Mouse (Mus musculus) heart, adult 8-10 months (tissue): Measurements from ENCODE around the gene Lbhd1. TPM values are rescaled to one million over a fixed set of nuclear protein-coding genes. Genes with fewer than 3 reads are reported as not detected.
"Not testable (repeated sequence)": the region's sequence is repeated elsewhere in the genome, so short reads cannot be mapped to it uniquely, and the experiment has no call there.

Source experiments
- DNase-seq: peaks from one replicate; pipeline ENCODE4 v3.0.0; 2022; ENCODE audit warnings: low spot score
- total RNA-seq, 4 experiments: library from RNA; stranded (reverse); gene quantifications; 2 replicates each; pipeline ENCODE4 v1.2.4; 2022

The Lbhd1 gene
- total RNA-seq, 4 experiments from 2014 or later: 1.8 to 6.1 (median 4.4) TPM

DNA sequence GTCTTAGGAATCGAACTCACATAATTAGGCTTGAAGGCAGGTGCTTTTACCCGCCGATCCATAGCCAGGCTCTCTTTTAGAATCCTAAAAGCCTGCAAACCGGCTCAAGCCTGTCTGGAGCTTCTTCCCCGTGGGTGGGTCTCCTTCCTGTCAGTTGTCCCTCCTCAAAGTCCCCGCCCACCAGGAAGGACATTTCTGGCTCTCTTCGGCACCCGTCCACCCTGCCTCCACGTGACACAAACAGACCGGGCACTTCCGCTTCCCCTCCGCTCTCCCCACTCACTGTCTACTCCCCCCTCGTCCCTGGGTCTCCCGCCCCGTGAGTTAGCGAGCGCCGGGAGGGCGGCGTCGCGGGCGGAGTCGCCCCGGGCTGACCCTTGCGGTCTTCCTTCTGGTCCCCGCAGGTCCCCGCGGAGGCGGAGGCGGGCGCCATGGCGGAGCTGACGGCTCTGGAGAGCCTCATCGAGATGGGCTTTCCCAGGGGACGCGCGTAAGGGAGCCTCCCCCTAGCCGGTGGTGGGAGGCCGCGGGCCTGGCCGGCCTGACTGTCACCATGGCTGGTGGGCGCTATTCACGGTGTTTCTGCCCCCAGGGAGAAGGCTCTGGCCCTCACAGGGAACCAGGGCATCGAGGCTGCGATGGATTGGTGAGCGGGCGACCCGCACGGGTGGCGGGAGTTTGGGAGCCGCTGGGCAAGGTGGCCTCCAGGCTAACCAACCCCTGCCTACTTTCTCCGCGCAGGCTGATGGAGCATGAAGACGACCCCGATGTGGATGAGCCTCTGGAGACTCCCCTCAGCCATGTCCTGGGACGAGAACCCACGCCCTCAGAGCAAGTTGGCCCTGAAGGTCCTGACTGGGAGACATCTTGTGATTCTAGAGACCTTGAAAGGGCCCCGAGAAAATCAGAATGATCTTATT, 12.0 kb upstream of the Lbhd1 start, which contains the start of gene Ubxn1:
TSS of gene Ubxn1 (plus strand) at position 230 of the 920 bp plus-strand sequence.
- DNase-seq: peak; percentile 99

DNA sequence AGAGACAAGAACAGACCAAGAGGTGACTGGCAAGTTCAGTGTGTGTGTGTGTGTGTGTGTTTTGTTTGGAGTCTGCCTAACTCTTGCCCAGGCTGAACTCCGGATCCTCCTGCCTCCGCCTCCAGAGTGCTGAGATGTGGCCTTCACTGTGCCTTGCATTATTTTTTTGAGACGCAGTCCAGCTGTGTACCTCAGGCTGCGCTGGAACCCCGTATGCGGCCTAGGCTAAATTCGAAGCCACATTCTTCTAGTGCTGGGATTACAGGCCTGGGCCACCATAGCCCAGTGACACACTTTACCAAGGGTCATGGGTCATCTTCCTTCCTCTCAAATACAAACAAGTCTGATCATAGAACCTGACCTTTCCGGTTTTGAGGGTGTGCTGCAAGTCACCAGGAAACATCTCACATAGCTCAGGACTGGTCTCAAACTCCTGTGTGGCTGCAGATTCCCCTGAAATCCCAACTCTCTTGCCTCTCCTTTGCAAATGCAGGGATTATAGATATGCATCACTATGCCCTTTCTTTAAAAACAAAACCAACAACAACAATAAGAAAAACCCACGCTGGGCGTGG, 11.2 kb upstream of the Lbhd1 start:
- no peak for DNase-seq

DNA sequence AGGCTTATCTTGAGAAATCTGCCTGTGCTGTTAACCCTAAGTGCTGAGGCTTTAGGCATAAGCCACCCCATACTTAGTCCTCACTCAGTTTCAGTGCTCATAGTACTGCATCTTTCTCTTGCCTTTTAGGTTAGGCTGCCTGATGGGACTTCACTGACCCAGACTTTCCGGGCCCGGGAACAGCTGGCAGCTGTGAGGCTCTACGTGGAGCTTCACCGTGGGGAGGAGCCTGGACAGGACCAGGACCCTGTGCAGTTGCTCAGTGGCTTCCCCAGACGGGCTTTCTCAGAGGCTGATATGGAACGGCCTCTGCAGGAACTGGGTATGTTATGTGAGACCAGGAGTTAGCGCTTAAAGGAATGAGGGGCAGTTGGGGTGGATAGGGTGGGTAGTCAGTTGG, 8.5 kb upstream of the Lbhd1 start:
- no peak for DNase-seq

- peak; percentile 91 for DNase-seq
Measured at GRCm38 (mm10) chr19:8880311-8881033, 3.1 kb upstream of the Lbhd1 start, which contains the start of gene Uqcc3. Gene Uqcc3 (minus strand): TSS chr19:8880923.

DNA sequence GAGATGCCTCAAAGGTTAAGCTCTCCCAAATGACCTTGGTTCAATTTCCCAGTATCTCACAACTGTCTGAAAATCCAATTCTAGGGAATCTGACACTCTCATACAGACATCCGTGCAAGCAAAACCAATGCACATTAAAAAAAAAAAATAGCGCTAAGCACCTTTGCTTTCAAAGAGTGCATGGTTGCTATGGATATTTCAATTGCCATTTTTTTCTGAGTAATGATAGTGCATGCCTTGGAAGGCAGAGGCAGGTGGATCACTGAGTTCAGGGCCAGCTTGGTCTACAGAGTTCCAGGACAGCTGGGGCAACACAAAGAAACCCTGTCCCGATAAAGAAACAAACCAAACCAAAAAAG, 2.5 kb upstream of the Lbhd1 start:
- DNase-seq: no peak

DNA sequence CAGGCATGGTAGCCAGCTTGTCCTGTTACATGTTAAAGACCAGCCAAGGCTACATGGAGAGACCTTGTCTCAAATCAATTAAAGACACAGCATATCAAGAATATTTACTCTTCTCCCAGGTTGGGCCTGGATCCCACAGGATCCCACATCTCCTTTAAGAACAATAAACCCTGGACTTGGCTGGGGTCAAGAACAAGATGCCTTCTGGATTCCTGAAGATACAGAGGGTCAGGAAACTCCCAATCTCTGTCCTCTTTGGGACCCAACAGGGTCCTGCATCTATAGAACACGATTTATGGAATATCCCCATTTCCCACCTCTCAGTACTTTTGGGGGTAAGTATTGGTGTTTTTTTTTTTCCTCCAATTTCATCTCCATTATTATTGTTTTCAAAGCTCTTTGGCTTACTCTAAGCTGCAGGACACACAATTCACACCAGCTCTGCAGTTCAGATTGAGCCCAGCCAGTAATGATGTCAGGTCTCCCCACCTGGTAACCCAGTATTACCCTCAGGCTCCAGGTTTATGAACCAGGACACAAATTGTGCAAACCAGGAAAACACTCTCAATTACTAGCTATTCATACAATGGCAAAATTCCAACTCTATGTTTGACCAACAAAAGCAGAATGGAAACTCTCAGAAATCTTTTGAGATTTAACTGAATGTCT, 3.5 kb downstream of the Lbhd1 start:
- DNase-seq: no peak

GRCm38 (mm10) chr19:8887585-8888463, 4.3 kb downstream of the Lbhd1 start:
- DNase-seq: no peak

DNA sequence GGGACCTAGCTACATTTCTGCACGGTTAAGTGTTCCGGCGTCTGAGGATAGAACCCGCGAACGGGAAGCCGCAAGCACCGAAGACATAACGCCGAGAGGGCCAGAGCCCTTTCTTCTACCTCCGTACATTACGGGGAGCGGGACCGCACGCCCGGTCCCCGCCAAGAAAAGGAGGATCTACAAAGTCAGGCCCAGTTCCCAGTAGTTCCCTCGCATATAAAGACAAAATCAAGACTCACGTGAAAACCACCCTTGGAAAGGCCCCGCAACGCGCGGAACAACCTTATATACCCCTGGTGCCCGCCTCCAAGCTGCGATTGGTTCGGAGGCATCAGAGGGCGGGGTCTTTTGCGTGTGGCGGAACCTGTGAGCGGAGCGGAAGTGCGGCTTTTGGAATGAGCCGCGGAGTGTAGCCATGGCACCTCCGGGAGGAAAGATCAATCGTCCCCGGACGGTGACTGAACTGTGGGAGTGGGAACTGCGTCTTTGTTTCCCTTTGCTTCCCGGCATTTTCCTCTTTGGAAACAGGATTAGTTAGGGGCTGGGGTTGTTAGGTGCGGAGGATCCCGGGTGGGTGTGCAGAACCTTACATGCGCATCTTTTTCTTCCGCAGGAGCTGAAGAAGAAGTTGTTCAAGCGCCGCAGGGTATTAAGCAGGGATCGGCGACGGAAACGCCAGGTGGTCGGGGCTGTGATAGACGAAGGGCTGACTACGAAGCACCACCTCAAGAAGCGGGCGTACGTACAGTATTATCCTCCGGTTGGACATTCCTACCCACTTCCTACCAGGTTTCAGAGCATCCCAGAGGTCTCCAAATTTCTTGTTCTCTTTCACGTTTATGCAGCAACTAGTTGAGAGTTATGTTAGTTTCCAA, 5.2 kb downstream of the Lbhd1 start, which contains the start of the genes 1810009A15Rik and Gm49416:
TSS of gene 1810009A15Rik (plus strand) at position 343 of the 875 bp plus-strand sequence.
TSS of gene Gm49416 (plus strand) at position 416 of the 875 bp plus-strand sequence.
- peak; percentile 95 for DNase-seq

- DNase-seq: peak; percentile 88
Measured at GRCm38 (mm10) chr19:8892829-8893766, 9.6 kb downstream of the Lbhd1 start, which contains the start of gene Ints5. Gene Ints5 (plus strand): TSS chr19:8893005.

DNA sequence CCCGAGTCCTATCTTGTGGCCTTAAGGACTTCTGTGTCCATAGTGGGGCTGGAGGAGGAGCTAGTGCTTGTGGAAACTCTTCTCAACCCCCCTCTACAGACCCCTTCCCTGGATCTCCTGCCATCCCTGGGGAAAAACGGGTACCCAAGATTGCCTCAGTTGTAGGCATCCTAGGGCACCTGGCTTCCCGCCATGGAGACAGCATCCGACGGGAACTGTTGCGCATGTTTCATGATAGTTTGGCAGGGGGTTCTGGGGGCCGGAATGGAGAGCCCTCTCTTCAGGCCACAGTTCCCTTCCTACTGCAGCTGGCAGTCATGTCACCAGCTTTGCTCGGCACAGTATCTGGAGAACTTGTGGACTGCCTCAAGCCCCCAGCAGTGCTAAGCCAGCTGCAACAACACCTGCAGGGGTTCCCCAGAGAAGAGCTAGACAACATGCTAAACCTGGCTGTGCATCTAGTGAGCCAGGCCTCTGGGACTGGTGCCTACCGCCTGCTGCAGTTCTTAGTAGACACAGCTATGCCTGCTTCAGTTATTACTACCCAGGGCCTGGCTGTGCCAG, 11.9 kb downstream of the Lbhd1 start:
- no peak for DNase-seq

DNA sequence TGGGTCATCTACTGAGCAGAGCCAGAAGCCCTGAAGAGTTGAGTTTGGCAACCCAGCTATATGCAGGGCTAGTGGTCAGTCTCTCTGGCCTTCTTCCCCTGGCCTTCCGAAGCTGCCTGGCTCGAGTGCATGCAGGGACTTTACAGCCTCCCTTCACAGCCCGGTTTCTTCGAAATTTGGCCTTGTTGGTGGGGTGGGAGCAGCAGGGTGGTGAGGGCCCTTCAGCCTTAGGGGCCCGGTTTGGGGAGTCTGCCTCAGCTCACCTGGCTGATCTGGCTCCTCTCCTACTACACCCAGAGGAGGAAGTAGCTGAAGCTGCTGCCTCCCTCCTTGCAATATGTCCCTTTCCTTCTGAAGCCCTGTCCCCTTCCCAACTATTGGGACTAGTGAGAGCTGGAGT, 12.7 kb downstream of the Lbhd1 start:
- DNase-seq: not testable (repeated sequence)

DNA sequence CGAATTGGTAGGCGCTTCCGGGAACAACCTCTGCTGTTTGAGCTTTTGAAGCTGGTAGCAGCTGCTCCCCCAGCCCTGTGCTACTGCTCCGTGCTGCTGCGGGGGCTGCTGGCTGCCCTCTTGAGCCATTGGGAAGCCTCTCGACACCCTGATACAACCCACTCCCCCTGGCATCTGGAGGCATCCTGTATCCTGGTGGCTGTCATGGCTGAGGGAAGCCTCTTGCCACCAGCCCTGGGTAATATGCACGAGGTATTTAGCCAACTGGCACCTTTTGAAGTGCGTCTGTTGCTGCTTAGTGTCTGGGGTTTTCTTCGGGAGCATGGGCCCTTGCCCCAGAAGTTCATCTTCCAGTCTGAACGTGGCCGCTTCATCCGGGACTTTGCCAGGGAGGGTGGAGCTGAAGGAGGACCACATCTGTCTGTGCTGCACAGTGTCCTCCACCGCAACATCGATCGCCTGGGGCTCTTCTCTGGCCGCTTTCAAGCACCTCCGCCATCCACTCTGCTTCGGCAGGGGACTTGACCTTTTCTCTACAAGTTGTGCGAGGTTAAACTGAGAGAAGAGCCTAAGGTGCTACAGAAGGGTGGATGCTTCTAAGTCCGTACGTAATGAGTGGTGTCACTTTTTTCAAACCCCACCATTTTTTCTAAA, 13.8 kb downstream of the Lbhd1 start:
- peak; percentile 27 for DNase-seq

- DNase-seq: peak; percentile 95
Measured at GRCm38 (mm10) chr19:8897865-8898495, 14.4 kb downstream of the Lbhd1 start, which contains the start of gene Ganab. Gene Ganab (plus strand): TSS chr19:8898071.

GRCm38 (mm10) chr19:8898576-8898975, 15.0 kb downstream of the Lbhd1 start:
- DNase-seq: no peak

DNA sequence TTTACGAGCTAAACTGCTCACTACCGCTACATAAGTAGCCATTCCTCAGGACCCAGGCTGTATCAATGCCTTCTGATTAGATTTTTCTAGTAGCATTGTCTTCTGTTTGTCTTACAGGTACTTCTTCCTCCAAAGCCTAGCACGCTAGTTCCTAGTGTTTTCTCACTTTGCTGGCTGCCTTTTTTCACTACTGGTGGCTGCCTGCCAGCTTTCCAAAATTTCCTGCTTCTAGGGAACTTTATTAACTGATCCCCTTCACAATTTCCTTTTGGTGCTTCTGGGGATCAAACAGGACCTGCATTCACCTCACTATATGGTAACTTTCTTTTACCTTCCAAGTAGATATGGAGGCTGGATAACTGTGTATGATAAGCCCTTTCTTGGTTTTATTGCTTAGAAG, 15.5 kb downstream of the Lbhd1 start:
- no peak for DNase-seq

GRCm38 (mm10) chr19:8903412-8903811, 19.9 kb downstream of the Lbhd1 start:
- DNase-seq: no peak

GRCm38 (mm10) chr19:8908531-8908930, 25.0 kb downstream of the Lbhd1 start:
- DNase-seq: no peak
